Mouse (Mus musculus) lung, postnatal 25 days (tissue): Measurements from ENCODE around the gene Ppp1r1b.

Experiments used
- DNase-seq: peaks from one replicate; pipeline ENCODE4 v3.0.0; 2022; ENCODE audit warnings: low spot score

Gene Ppp1r1b

DNA sequence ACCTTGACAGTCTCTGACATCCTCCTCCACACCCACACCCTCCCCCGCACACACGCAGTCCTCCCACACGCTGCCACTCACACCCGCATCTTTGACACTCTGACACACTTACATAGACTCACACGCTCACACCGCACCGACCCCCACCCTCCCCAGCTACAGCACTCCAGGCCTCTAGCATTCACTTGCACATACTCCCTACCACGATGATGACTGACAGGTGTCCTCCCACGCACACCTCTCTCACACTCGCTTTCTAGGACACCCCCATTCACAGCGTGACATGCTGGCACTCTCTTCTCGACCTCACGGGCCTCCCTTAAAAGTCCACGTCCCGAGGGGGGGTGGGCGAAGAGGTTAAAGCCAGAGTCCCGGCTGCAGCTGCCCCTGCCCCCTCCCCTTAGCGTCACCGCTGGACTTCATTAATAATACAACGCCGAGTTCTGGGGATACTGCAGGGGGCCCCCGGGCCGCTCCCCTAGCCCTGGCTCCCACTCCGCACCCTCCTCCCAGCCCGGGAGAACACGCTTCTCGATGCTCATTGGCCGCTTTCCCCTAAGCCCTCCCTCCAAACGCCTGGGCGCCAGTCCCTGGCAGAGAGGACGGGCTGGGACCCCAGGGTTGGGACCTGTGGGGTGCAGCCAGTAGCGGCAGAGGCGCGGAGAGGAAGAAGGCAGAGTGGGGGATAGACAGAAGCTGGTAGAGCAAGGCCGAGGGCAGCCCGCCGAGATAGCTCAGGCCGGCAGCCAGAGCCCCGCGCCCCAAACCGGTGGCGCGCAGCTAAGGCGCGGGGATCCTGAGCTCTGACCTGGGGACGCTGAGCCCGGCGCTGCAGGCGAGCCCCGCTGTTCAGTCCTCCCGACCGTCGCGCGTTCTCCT is at the start of gene Ppp1r1b:
Gene Ppp1r1b, plus strand, starts transcription at position 322 of the 879 bp plus-strand sequence.
- DNase-seq, result peak; percentile 63

DNA sequence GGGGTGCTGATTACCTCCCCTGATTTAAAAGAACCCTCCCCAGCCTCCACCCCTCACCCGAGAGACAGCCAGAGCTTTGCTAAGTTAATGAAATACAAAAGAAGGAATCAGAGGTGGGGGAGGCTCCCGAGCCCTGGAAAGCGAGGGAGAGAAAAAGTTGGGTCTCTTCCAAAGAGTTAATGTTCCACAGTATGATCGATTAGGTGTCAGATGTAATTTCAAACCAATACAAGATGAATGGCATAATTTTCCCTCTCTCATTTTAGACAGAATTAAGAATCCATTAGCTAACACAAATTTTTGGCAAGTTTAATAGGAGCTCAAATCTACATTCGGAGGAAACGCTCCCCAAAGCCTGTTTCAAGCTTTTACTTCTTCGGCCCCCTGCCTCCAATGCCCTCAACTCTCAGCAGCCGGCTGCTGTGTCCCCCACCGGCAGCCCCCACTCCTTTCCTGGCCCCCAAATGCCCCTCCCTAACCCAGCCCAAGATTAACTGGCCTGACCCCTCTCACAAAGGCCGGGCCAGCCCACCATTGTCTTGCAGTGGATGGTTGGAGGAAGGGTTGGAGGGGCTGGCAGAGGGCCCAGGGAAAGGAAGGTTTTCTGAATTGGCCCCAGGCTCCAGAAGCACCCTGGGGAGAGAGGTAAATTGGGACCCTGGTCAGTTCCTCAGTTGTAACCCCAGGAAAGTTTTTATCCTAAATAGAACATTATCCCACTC is 49.6 kb upstream of the Ppp1r1b start:
- peak; percentile 18 for DNase-seq

DNA sequence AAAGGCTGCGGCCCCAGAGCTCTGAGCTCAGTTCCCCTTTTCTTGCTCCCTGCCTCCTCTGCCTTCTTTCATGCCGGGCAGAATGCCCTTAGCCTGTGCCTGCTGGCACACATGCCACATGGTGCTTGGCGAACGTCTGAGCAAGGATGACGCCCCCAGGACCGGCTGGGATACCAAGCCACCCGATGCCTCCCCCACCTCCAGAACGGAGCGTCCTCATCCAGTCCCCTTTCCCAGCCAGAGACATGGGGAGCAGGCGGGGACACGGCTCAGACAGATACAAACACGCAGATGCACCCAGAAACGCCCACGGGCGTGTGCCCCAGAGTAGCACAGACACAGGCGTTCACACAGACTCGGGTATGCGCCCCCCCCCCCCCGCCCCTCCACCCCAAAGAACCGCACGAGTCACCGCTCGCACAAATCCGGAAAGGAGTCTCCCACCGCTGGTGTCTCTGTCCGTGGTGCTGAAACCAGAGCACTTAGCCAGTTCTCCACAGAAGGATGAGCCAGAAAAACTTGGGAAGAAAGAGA is 34.3 kb upstream of the Ppp1r1b start:
- no peak for DNase-seq

DNA sequence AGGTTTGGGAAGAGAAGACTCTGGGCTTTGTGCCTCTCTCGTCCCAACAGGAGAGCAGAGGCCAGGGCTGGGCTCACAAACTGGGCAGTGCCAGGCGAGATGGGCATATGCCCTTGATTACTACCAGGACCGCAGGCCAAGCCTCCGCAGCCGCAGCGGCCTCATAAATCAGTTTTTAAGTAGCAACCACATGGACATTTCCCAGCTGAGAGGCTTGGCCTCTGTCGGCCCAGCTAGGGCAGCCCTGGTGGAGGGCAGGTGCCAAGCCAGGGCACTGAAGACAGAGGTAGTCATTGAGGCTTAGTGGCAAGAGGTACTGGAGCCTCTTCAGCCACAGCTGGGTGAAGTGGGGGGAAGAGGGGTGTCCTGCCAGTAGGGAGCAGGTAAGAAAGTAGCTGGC is 30.7 kb upstream of the Ppp1r1b start:
- DNase-seq, result no peak

DNA sequence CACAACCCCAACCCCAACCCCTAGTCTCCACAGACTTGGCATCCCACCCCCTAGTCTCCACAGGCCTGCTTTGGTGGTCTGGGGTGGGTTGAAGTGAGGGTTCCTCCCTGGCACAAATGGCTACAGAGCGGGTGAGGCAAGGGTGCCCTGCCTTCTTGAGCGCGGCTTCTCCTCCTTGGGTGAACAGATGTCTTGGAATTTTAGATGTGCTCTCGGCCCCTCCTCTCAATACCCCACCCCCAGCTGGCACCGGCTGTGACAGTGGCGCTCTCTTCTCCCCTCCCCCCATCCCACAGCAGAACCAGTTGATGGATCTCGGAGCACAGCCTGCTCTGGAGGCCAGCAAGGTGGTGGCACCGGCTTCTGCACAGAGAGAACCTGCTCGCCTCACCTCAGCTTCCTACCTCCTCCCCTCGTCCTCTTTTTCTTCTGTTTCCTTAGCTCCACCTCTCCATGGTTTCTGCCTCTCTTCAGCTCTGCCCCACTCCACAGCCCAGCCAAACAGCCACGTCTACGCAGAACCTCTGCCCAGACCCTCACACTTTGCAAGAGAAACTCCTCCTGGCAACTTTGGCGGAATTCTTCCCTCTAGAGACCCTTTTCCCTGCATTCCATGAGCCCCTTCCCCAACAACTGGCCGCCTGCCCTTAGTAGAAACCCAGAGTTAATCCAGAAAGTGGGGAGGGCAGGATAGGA is 29.6 kb upstream of the Ppp1r1b start:
- no peak for DNase-seq

DNA sequence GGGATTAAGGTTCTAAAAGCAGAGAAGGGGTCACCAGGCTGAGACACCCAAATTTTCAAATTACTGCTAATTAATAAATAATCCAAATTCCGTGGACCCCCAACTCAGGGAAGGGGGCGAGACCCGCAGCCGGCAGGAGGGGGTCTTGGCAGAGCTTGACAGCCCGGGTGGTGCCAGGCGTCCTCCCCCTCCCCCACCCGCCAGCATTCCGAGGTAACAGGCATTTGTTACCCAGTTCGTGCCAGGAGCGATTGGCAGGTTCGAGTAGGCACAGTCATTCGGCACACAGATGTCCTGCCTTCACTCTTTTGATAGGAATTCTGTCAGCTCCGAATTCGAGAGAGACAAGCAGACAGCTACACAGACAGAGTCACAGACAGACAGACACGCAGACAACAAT is 29.1 kb upstream of the Ppp1r1b start:
- DNase-seq, result no peak

DNA sequence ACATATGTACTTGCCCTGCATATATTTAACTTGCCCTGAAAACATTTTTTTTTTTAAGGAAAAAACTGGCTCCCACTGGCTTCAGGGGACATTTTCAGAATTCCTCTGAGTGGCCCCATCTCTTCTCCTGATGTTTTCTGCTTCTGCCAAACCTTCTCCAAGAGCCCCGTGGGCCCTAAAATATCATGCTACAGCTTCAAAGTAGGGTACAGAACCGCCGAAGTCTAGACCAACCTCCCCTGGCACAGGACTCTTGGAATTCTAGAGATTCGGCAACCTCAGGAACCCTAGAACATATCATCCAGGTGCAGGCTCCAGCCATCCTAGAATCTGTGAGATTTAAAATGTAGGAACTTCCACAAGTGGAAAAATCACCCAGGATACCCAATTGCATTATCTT is 28.7 kb upstream of the Ppp1r1b start:
- no peak for DNase-seq

DNA sequence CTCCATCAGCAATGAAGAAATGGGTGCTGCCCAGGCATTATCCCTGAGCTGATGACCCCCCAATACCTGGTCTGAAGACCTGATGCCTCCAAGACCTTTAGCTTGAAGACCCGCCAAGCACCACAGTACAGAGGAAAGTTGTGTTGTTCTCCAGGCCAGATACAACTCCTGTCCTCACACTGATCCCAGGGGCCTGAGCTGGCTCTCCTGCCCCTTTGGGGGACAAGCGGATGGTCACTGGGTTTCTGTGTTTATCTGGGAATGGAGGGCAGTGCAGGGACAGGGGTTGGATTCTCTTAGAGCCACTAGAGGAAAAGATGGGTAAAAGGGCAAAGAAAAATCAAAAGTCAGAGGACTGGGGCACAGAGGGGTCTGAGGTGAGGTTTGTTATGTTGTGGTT is 28.3 kb upstream of the Ppp1r1b start:
- no peak for DNase-seq

DNA sequence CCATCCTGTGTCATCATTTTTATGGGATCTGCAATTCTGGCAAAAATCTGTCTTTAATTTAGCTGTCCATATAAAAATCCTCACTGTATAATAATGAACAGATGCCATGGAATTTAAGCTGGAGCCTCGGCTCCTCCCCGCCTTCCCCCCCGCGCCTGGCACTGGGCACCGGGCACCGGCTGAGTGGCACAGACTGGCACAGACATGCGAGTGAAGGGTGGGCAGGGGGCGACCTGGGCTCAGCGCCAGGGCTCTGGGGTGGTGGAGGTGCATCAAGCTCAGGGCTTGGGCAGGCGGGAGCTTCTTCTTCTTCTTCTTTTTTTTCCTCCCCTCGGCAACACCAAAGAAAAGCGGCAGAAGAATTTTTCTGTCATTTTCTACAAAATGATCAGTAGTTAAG is 27.8 kb upstream of the Ppp1r1b start:
- no peak for DNase-seq

DNA sequence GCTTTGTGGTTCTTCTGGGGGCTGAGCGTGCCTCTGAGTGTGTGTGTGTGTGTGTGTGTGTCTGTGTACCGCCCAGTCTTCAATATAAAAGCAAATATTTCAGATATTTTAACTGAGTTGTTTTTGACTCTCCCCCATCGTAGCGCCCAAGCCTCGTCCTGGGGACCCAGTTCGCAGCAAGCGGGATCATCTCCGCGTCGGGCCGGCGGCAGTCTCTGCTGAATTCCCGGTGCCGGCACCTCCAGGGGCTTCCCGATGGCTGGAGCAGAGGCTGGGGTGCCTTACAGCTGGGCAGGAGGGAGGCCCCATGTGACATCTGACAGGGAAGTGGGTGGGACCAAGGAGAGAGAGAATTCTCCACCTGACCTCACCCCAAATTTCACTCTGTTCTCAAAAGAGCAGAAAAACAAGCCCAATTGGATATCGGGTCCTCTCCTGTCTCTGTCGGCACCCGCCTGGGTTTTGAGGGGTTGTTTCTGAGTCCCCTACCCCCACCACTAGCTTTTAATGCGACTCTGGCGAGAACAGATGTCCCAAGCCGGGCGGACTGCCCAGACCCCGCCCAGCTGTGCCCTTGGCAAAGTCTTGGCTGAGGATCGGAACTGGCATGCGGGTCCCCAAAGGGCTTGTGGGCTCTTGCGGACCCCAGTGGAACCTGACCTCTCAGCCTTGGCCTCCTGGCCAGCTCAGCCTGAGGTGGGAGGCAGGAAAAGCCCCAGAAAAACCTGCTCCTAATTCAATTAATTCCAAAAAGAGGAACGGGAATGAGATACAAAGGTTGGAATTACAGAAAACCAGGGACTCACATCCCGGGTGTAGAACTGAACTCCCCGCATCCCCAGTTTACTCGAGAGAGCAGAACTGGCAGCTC is 27.2 kb upstream of the Ppp1r1b start:
- DNase-seq, result no peak

DNA sequence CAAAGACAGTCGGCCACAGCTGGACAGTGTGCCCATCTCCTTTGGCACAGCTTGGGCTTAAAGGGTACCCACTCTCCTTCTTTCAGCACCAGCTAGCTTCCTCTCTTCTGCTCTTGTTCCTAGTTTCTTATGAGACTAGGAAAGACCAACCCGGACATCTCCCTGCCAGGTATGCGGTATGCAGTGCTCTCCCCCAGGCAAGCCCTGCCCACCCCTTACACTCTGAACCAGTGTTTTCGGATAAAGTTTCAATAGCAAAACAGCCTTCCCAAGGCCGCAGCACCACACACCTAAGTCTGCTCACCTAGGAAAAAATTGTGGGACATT is 26.6 kb upstream of the Ppp1r1b start:
- DNase-seq, result no peak

DNA sequence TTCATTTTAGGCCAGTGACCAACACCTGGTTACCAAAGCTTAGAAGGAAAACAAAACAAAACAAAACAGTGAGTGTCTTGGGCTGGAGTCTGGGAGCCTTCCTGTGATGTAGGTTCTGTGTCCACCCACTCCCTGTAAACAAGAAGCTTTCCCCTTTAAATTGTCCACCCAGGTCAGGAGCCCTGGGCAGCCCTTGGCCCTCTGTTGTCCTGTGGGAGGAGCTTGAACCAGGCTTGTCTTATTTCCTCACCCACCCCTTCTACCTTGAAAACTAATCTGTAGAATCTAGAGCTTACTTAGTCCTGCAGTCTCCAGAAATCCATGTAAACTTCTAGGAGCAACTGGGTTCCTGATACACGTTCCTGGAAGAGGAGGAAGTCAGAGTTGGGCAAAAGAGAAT is 26.0 kb upstream of the Ppp1r1b start:
- no peak for DNase-seq

DNA sequence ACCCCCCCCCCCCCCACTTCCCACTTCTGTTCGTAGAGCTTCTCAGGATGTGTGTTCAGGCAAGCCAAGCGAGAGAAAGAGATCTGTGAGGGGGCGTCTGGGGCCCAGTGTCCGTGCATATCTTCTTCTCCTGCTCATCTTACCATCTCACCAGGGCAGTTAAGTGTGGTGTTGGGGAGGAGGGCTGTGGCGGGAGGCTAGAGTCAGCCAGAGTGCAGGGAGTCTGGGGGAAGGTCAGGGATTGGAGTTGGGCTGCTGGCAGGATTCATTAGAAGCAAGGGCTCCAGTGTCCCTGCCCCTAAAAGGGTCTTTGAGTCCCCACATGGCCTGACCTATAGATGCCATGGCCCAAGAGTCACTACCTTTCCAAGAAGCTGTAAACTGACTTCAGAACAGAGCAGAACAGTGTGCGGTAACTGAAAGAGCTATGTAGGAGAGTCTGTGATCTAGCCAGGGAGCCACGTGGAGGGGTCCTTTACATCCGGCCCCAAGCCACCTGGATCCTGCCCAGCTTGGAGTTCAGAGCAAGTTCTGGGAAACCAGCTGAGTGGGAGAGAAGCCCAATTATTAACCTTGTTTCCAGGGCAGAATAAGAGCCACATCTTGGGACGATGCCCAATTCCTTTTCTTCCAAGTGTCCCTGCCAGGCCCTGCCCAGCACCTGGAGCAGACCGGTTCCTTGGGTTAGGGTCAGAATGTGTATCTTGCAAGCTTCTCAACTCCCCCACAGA is 24.9 kb upstream of the Ppp1r1b start:
- no peak for DNase-seq

DNA sequence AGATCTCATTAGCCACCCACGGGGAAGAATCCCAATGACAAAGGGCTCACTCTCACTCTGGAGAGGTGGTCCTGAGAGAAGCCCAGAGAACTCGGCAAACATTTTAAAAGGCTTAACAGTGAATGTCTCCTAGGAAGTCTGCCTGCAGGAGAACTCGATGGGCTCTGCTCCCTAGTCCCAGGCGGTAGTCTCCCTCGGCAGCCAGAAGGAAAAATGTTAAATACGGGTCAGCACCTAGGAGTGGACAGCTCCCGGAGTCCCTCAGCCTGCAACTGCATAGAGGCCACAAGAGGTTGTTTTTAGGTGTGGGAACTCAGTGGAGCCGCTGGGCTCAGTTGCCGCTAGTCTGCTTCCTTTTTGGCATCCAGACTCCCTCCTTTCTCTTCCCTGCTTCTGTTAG is 24.3 kb upstream of the Ppp1r1b start:
- no peak for DNase-seq

DNA sequence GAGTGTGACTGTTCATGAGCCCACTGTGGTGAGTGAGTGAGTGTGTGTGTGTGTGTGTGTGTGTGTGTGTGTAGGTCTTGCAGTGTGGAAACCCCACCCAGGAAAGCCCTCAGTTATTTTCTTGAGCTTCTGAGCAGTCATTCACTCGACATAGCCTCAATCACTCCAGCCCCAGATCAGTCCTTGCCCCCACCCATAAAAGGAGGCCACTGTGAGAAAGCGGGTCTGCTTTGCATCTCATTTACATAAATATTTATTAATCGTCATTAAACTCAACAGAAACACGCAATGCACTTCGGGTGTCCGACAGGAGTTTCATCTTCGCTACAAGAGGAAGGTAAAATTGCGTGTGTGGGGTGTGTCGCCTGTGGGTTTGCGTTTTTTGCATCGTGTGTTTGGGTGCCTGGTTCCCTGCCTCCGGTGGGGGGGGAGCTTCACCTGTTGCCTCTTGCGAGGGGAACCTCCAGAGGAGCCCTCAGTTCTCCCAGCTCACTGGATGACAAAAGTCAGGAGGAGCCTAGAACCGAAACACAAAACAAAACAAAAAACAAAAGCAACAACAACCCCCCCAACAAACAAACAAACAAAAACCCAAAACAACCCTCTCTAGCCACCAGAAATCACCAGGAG is 22.9 kb upstream of the Ppp1r1b start:
- DNase-seq, result no peak

DNA sequence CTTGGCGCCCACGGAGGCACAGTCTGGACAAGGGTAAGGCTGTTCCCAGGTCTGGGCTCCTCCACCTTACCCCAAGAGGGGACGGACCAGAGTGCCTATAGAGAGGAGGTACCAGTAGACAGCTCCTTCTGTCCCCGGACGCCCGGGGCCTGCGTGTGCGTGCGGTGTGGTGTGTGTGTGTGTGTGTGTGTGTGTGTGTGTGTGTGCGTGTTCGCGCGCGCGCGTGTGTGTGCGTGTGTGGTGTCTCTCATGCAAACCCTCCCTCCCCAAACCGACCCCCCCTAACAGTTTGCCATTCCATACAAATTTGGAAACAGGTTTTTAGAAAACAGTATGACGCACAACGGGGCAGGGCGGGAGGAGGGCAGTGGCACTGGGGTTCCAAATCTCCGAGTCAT is 22.4 kb upstream of the Ppp1r1b start:
- no peak for DNase-seq

DNA sequence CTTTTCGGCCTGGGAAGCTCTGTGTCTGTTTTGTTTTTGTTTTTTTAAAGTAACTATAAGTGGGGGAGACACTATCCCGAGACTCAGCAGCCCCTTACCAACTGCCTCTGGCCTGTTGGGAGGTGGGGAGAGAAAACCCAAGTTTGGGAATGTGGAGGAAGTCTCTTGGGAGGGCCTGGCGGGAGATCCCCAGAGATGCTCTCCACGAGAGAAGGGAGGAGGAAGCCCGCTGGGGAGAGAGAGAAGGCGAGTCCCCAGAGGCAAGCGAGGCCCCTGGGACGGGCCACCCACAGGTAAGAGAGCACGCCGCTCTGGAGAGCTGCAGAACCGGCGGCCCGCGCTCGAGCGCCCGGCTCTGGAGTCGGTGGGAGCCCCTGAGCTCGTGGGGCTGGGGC is 21.5 kb upstream of the Ppp1r1b start:
- DNase-seq, result no peak

DNA sequence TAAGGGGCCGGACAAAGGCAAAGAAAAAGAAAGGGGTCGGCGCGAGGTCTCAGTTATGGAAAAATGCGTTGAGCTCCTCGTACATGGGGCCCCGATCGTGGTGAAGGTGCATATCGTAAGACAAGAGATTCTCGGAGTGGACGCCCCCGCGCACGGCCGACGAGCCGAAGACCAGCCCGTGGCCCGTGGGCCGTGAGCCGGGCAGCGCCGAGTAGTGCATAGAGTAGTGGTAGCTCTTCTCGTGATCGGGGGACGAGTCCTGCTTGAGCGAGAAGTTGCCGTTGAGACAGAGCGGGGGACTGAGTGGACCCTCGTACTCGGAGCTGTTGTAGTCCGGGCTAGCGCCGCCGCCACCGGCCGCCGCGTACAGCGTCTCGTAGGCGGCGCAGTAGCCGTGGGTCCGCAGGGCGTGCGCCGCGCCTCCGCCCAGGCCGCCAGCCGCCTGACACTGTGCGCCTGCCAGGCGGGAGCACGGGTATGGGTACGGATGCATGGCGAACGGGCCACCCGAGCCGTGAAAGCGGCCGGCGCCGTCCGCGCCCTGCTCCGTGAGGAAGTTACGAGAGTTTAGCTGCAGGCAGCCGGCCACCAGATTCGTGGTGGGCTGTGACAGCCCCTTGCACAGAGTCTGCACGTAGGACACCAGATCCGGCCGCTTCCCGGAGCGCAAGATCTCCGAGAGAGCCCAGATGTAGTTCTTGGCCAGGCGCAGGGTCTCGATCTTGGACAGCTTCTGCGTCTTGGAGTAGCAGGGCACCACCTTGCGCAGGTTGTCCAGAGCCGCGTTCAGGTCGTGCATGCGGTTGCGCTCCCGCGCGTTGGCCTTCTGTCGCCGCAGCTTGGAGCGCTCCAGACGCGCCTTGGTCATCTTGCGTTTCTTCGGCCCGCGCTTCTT is 20.8 kb upstream of the Ppp1r1b start:
- DNase-seq, result no peak

DNA sequence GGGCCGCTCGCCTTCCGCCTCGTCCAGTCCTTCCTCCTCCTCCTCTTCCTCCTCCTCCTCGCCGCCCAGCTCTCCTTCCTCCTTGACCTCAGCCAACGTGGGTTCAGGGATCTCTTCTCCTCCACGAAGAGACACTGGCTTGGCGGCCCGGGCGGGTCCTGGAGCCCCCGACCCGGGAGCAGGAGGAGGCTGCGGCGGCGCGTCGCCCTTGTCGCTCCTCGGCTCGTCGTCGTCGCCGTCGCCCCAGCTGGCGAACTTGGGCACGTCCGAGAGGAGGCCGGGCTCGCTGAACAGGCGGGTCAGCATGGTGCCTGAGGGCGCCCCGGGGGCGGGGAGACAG is 20.2 kb upstream of the Ppp1r1b start:
- no peak for DNase-seq
